Mouse (Mus musculus) kidney, postnatal 25 days (tissue): ENCODE results near the gene Obp2b.
"Not testable (repeated sequence)": the region's sequence is repeated elsewhere in the genome, so short reads cannot be mapped to it uniquely, and the experiment has no call there.

ENCODE experiments used
- DNase-seq, 2 experiments: peaks; one replicate each; pipeline ENCODE4 v3.0.0; 2021; ENCODE audit warnings: mixed read lengths in 2 of 2

Gene Obp2b

DNA sequence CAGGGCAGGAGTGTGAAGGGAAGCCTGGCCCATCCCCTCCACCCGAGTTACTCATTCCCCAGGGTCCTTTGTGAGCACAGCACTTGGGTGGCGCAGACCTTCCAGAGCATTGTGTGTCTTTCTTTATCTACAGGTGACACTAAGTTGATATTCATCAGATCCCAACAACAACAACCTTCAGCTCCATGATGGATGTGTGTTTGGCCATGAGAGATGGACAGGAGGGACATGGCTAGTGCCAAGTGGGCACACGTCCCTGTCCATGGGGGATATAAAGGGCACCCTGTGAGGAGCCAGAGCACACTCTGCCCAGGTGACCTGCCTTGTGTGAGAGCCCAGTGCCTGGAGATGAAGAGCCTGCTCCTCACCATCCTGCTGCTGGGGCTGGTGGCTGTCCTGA lies at the start of gene Obp2b:
TSS of gene Obp2b (plus strand) at position 301 of the 400 bp plus-strand sequence.
- DNase-seq, result not testable (repeated sequence)

GRCm38 (mm10) chr2:25694605-25695004 lies 42.2 kb upstream of the Obp2b start:
- peak; percentile 47 to 81 for DNase-seq

- no peak for DNase-seq
These were observed 39.9 kb upstream of the Obp2b start for GRCm38 (mm10) chr2:25696951-25697350.

- peak in 1 of 2 experiments; percentile 41 for DNase-seq
These were observed 38.1 kb upstream of the Obp2b start for GRCm38 (mm10) chr2:25698696-25699095.

GRCm38 (mm10) chr2:25699743-25700142 lies 37.1 kb upstream of the Obp2b start, which contains the start of gene Obp2a:
TSS of gene Obp2a (plus strand) at chr2:25700043.
- not testable (repeated sequence) for DNase-seq

DNA sequence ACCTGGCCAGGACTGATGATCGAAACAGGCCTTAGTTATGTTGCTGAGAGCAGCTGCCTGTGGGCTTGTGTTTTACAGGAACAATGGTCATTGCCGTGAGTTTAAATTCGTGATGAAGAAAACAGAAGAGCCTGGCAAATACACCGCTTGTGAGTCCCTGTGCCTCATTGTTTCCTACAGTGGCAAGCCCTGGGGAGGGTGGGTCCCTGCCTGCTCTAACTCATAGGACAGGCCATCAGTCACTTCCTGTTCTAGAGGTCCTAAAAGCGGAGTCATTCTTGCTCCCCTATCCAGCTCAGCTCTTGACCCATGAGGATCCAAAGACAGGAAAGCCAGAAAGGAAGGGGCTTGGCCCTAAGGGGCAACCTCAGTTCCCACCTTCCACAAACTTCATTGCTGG lies 35.8 kb upstream of the Obp2b start:
- no peak for DNase-seq

GRCm38 (mm10) chr2:25703706-25704105 lies 33.1 kb upstream of the Obp2b start:
- no peak for DNase-seq

DNA sequence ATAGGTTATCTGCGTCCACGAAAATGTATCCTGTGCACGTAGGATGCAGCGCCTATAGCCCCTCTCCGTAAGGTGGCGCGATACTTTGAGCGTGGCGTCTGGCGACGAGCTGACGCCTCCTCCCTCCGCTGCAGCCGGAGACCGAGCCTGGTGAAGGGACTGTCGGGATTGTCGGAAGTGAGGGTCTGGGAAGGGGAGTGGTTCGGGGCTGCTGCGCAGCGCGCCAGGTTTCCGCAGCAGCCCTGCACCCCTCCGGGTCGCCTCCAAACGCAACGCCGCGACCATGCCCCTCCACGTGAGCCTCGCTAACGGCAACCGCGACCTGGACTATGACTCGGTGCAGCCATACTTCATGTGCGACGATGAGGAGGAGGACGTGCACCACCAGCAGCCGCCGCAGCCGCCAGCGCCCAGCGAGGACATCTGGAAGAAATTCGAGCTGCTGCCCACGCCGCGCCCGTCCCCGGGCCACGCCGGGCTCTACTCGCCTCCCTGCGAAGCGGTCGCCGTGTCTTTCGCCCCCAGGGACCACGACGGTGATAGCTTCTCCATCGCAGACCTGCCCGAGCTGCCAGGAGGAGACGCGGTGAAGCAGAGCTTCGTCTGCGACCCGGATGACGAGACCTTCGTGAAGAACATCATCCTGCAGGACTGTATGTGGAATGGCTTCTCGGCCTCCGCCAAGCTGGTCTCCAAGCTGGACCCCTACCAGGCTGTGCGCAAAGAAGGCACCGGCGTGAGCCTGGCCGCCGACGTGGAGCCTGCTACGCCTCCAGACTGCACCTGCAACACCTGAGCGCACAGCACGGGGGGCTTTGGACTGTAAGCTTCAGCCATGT lies 29.9 kb upstream of the Obp2b start, which contains the start of gene Bmyc:
TSS of gene Bmyc (plus strand) at position 97 of the 839 bp plus-strand sequence.
- peak; percentile 66 to 81 for DNase-seq

DNA sequence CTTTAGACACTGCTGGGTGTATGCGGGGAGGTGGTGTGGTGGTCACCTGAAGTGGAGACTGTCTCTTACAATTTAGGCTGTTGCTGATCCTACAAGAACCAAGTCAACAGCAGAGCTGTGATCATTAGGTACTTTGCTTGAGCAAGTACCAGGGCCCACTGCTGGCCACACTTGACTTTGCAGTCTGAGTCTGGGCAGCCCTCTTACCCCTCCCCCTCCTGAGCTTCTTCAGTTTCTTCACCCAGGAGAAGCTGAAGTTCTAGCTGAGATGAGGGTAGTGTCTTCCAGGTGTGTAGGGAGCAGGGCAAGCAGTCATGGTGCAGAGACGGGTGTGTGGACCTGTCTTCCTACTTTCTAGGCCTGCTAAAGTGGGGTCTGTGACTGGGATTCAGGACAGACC lies 28.7 kb upstream of the Obp2b start:
- peak in 1 of 2 experiments; percentile 50 for DNase-seq

DNA sequence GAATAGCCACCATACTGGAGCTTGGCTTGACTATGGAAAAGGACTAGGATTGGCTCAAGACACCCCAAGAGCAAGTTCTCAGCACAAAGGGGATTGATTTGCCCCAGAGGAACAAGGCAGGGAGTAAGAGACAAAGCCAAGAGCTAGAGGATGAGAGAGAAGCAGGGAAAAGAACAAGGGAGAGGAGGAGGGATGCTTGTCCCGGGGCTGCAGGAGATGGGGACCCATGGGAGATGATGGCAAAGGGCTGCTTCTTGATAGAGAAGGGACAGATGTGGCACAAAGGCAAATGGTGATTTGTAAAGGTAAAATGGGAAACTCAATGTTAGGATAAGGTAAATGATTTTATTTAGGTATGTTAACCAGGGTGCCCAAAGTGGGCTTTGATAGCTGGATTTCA lies 27.8 kb upstream of the Obp2b start:
- DNase-seq, result not testable (repeated sequence)

- not testable (repeated sequence) for DNase-seq
These were observed 27.0 kb upstream of the Obp2b start for GRCm38 (mm10) chr2:25709791-25710190.

- DNase-seq, result not testable (repeated sequence)
These were observed 25.2 kb upstream of the Obp2b start for GRCm38 (mm10) chr2:25711641-25712040.

GRCm38 (mm10) chr2:25717222-25717621 lies 19.6 kb upstream of the Obp2b start:
- no peak for DNase-seq

- no peak for DNase-seq
These were observed 3.4 kb upstream of the Obp2b start for GRCm38 (mm10) chr2:25733199-25733930.

GRCm38 (mm10) chr2:25741671-25742070 lies 4.9 kb downstream of the Obp2b start:
- DNase-seq, result no peak

GRCm38 (mm10) chr2:25754201-25754600 lies 17.4 kb downstream of the Obp2b start:
- DNase-seq, result no peak

DNA sequence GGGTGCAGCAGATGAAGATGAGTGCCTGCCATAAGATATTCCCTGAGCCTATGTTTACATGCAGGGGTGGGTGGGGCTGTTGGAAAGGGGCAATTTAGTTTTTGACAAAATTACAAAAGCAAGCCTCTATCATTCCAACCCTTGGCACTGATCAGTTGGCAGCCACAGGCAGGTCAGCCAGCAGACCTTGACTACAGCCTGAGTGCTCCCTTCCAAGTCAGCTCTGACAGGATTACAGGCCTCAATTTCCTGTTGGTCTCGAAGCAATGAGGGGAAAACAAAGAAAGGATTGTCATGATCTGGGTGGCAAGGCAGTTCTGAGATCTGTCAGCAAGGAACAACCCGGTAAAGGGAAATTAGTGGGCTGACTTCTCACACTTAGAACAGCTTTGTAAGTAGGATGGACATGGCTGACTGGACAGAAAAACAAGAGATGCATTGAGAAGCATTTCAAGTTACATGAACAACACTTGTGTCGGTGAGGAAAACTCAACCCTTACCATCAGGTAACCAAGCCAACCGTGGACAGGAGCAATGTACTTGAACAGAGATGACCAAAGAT lies 21.3 kb downstream of the Obp2b start:
- no peak for DNase-seq

DNA sequence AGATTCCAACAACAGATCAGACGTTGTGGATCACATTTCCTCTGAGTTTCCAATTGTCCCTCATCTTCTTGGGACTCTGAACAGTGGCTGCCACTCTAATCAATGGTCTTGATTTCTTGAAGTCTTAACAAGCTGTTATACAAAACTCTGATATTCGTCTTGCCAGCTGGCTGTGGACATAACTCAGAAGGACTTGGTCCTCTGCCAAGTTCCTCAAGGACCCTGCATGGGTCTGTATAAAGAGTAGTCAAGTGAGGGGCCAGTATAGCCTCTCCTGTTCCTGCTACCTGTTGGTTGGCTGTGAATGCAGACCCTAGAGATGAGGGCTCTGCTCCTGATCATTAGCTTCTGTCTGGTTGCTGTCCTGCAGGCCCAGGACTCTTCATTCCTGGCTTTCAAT lies 28.5 kb downstream of the Obp2b start, which contains the start of gene Lcn3:
TSS of gene Lcn3 (plus strand) at position 301 of the 400 bp plus-strand sequence.
- DNase-seq, result no peak

DNA sequence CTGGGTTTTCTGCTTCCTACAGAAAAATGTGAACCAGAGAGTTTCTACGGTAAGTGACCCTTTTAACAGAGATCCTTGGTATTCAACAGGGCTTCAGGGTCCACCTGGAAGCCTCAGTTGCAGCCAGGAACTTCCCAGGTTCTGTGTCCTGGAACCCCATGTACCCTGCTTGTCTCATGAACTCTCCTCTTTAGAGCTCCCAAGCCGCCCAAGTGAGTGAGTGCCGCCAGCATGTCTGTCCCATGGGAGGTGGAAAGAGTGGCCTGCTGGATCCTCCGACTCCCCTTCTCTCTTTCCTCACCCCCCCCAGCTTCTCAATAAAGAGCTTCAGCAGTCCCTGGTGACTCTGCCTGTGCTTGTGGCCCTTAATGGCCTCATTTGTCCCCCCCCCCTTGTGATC lies 31.0 kb downstream of the Obp2b start:
- DNase-seq, result no peak

- no peak for DNase-seq
These were observed 36.7 kb downstream of the Obp2b start for GRCm38 (mm10) chr2:25773507-25773906.

- no peak for DNase-seq
These were observed 37.8 kb downstream of the Obp2b start for GRCm38 (mm10) chr2:25774640-25775039.

DNA sequence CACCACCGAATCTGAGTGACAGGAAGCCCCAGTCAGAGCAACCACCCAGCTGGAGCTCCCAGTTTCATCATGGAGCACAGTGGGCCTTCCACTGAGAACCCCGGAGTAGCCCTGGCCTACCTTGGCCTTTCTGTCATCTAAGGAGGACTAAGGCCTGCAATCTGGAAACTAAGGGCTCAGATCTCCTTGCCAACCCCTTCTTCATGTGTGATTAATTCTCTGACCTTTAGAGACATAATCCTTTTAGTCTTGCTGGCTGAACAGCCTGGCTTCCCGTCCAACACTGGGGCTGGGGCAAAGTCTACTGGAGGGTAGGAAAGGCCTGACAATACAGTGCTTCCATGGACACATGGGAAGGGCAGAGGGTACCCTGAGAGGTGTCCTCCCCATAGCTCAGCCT lies 39.2 kb downstream of the Obp2b start:
- DNase-seq, result peak in 1 of 2 experiments; percentile 3

DNA sequence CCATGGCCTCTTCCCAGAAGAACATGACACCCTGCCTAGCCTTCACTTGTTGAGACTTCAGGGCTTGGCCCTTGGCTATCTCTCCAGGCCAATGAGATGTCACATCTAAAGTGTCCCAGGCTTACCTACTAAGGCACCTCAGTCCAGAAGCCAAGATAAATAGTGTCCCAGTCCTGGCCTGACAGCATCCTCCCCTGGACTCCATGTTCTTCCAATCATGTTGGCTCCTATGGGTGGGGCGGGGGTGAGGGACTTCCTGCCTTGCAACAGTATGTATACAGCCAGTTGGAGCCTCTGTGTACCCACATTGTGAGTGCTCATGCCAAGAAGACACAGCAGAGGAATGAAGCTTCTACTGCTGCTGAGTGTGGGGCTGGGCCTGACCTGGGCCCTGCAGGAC lies 39.9 kb downstream of the Obp2b start, which contains the start of gene Lcn11:
TSS of gene Lcn11 (plus strand) at position 301 of the 400 bp plus-strand sequence.
- DNase-seq, result no peak
